Mouse (Mus musculus): ENCODE results near the gene Ang. TPM values are rescaled to one million over a fixed set of nuclear protein-coding genes. Genes with fewer than 3 reads are reported as not detected.

Ang gene
- total and polyA plus RNA-seq, 2 experiments from 2014 or later: 4.0 to 4.9 TPM

- Histone ChIP-seq H3K4me2 (ENCODE audit: low read depth) (no peak overlapping the region), H3K4me1 (ENCODE audit: insufficient read depth) (no peaks in the 10 kb centered on the region), H3K36me3 (ENCODE audit: insufficient read depth) (no peaks in the 10 kb centered on the region), H3K9ac (no peak overlapping the region), H3K27me3 (ENCODE audit: insufficient read depth, low read length) (no peaks in the 10 kb centered on the region), H3K9me3 (ENCODE audit: low read length) (0 out of 2 replicates have a peak, but pooled peaks cover 6% of the 10 kb centered on the region), H3K27ac (ENCODE audit: low read depth, low read length) (no peak overlapping the region), H3K4me3 (ENCODE audit: low read depth, low read length) (no peak overlapping the region)
- DNase-seq (no peak), ATAC-seq (no peak)
- no peak for TF ChIP-seq CTCF (IDR thresholded peaks at IDR 0.05; ENCODE audit: low read depth)
- 86% methylated on average over 9 of the region's 9 CpGs for WGBS
Observed at GRCm38 (mm10) chr14:51128775-51129623, 38.0 kb downstream of the Ang start.

GRCm38 (mm10) chr14:51129624-51129975 lies 38.6 kb downstream of the Ang start:
- Histone ChIP-seq H3K4me3 (ENCODE audit: low read depth, low read length) (no peak overlapping the region), H3K9me3 (ENCODE audit: low read length) (0 out of 2 replicates have a peak, but pooled peaks cover 6% of the 10 kb centered on the region), H3K27me3 (ENCODE audit: insufficient read depth, low read length) (no peaks in the 10 kb centered on the region), H3K36me3 (ENCODE audit: insufficient read depth) (no peaks in the 10 kb centered on the region), H3K27ac (ENCODE audit: low read depth, low read length) (no peak overlapping the region), H3K9ac (no peak overlapping the region), H3K4me2 (ENCODE audit: low read depth) (no peak overlapping the region), H3K4me1 (ENCODE audit: insufficient read depth) (no peaks in the 10 kb centered on the region)
- TF ChIP-seq CTCF (IDR thresholded peaks at IDR 0.05; ENCODE audit: low read depth): no peak
- WGBS: 83% methylated on average over 4 of the region's 4 CpGs
- ATAC-seq (no peak), DNase-seq (no peak)

GRCm38 (mm10) chr14:51130315-51130940 lies 39.5 kb downstream of the Ang start:
- Histone ChIP-seq H3K4me1 (ENCODE audit: insufficient read depth) (no peaks in the 10 kb centered on the region), H3K27me3 (ENCODE audit: insufficient read depth, low read length) (no peaks in the 10 kb centered on the region), H3K9me3 (ENCODE audit: low read length) (0 out of 2 replicates have a peak, but pooled peaks cover 6% of the 10 kb centered on the region), H3K27ac (ENCODE audit: low read depth, low read length) (no peak overlapping the region), H3K4me2 (ENCODE audit: low read depth) (no peak overlapping the region), H3K4me3 (ENCODE audit: low read depth, low read length) (no peak overlapping the region), H3K36me3 (ENCODE audit: insufficient read depth) (no peaks in the 10 kb centered on the region), H3K9ac (no peak overlapping the region)
- ATAC-seq (no peak), DNase-seq (no peak)
- no peak for TF ChIP-seq CTCF (IDR thresholded peaks at IDR 0.05; ENCODE audit: low read depth)
- 92% methylated on average over 9 of the region's 9 CpGs for WGBS

- no peaks in the 10 kb centered on the region for H3K4me1 ChIP-seq (ENCODE audit: insufficient read depth)
- DNase-seq: no peak
- H3K4me3 ChIP-seq (ENCODE audit: low read depth, low read length): no peak overlapping the region
- H3K27me3 ChIP-seq (ENCODE audit: insufficient read depth, low read length): no peaks in the 10 kb centered on the region
- no peaks in the 10 kb centered on the region for H3K36me3 ChIP-seq (ENCODE audit: insufficient read depth)
- ATAC-seq: no peak
- no peak for TF ChIP-seq CTCF (IDR thresholded peaks at IDR 0.05; ENCODE audit: low read depth)
- 76% methylated on average over 7 of the region's 7 CpGs for WGBS
- no peak overlapping the region for H3K27ac ChIP-seq (ENCODE audit: low read depth, low read length)
- H3K9me3 ChIP-seq (ENCODE audit: low read length): no peaks in the 10 kb centered on the region
- H3K4me2 ChIP-seq (ENCODE audit: low read depth): no peak overlapping the region
- H3K9ac ChIP-seq: no peak overlapping the region
Observed at GRCm38 (mm10) chr14:51131086-51131815, 40.3 kb downstream of the Ang start.

GRCm38 (mm10) chr14:51132372-51132771 lies 41.4 kb downstream of the Ang start:
- H3K4me1 ChIP-seq (ENCODE audit: insufficient read depth): no peaks in the 10 kb centered on the region
- H3K36me3 ChIP-seq (ENCODE audit: insufficient read depth): no peaks in the 10 kb centered on the region
- H3K9me3 ChIP-seq (ENCODE audit: low read length): no peaks in the 10 kb centered on the region
- DNase-seq (no peak), ATAC-seq (no peak)
- no peak overlapping the region for H3K4me2 ChIP-seq (ENCODE audit: low read depth)
- WGBS: 87% methylated on average over 4 of the region's 4 CpGs
- H3K27ac ChIP-seq (ENCODE audit: low read depth, low read length): no peak overlapping the region
- H3K27me3 ChIP-seq (ENCODE audit: insufficient read depth, low read length): no peaks in the 10 kb centered on the region
- no peak overlapping the region for H3K9ac ChIP-seq
- H3K4me3 ChIP-seq (ENCODE audit: low read depth, low read length): no peak overlapping the region
- no peak for TF ChIP-seq CTCF (IDR thresholded peaks at IDR 0.05; ENCODE audit: low read depth)

- WGBS: 73% methylated on average over 2 of the region's 2 CpGs
- peak; percentile 8 for DNase-seq
- Histone ChIP-seq H3K4me1 (ENCODE audit: insufficient read depth) (no peaks in the 10 kb centered on the region), H3K27ac (ENCODE audit: low read depth, low read length) (no peak overlapping the region), H3K36me3 (ENCODE audit: insufficient read depth) (no peaks in the 10 kb centered on the region), H3K9me3 (ENCODE audit: low read length) (no peaks in the 10 kb centered on the region), H3K9ac (no peak overlapping the region), H3K27me3 (ENCODE audit: insufficient read depth, low read length) (no peaks in the 10 kb centered on the region), H3K4me2 (ENCODE audit: low read depth) (no peak overlapping the region), H3K4me3 (ENCODE audit: low read depth, low read length) (no peak overlapping the region)
- ATAC-seq: no peak
- no peak for TF ChIP-seq CTCF (IDR thresholded peaks at IDR 0.05; ENCODE audit: low read depth)
Observed at GRCm38 (mm10) chr14:51140342-51140741, 49.4 kb downstream of the Ang start.

- no peak for DNase-seq
- 93% methylated on average over 4 of the region's 4 CpGs for WGBS
Observed at GRCm38 (mm10) chr14:51142119-51142518, 51.2 kb downstream of the Ang start.

More at GRCm38 (mm10) chr14:51142119-51142518, 51.2 kb downstream of the Ang start:
- TF ChIP-seq CTCF (IDR thresholded peaks at IDR 0.05; ENCODE audit: low read depth): no peak
- ATAC-seq: no peak
- Histone ChIP-seq H3K4me3 (ENCODE audit: low read depth, low read length) (no peak overlapping the region), H3K4me1 (ENCODE audit: insufficient read depth) (no peaks in the 10 kb centered on the region), H3K27me3 (ENCODE audit: insufficient read depth, low read length) (no peaks in the 10 kb centered on the region), H3K4me2 (ENCODE audit: low read depth) (no peak overlapping the region), H3K9me3 (ENCODE audit: low read length) (no peaks in the 10 kb centered on the region), H3K27ac (ENCODE audit: low read depth, low read length) (no peak overlapping the region), H3K9ac (no peak overlapping the region), H3K36me3 (ENCODE audit: insufficient read depth) (no peaks in the 10 kb centered on the region)
